Mouse (Mus musculus) c-Kit-negative CD71-positive TER-119-positive erythroid progenitor cells, embryonic 14.5 days (primary cell): Measurements from ENCODE around the gene Stk24.

Experiments
- DNase-seq: peaks from one replicate; pipeline ENCODE4 v3.0.0-alpha.2; 2013; ENCODE audit warnings: low read depth, low spot score

The Stk24 gene

DNA sequence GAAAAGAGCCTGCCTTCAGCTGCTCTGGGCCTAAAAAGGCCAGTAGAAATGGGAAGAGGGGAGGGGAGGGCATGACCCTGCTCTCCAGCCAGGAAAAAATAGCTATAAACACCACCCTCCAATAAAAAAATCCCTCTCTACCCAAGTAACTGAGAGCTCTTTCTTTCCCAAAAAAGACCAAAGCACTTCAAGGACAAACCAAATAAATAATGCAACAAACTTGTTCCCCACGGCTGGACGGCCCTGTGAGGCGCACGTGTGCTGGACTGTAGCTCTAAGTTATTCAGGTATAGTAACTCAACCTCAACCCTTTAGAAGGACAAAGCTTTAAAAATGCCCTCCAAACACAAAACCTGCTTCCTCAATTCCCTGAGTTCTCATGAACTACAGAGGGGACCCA is 28.1 kb downstream of the Stk24 start:
- no peak for DNase-seq

DNA sequence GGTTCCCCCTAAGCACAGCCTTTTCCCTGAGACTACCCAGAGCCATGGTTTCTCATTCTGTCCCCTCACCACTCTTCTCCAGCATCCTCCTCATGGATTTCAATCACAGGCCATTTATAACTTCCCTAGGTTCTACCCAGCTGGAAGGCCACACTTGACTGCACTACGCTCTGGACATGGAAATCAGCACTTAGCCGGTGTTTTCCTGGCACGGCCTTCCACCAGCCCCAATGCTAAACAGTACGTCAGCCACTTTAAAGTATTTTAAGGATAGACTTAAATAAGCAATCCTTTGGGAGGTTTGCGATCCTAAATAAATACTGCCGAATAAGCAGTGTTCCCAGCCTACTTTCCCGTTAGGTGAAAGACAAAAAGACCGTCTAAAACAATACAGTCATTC is 29.8 kb downstream of the Stk24 start:
- no peak for DNase-seq

DNA sequence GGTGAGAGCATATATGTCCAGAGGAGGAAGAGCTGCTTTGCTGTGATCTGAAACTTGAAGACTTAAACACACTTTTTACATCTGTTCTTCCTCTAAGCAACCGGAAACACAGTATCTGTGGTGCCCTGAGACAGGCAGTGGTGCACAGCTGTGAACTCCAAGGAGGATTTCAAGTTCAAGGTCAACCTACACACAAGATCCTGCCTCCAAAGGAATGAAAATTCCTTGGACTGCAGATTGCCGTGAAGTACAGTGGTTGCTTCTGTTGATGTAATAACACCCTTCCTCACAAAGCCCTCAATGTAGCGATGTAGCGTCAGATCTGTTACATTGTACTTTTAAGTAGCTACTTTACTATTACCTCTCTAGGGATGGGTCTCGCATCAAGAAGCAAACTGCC is 30.5 kb downstream of the Stk24 start:
- no peak for DNase-seq

DNA sequence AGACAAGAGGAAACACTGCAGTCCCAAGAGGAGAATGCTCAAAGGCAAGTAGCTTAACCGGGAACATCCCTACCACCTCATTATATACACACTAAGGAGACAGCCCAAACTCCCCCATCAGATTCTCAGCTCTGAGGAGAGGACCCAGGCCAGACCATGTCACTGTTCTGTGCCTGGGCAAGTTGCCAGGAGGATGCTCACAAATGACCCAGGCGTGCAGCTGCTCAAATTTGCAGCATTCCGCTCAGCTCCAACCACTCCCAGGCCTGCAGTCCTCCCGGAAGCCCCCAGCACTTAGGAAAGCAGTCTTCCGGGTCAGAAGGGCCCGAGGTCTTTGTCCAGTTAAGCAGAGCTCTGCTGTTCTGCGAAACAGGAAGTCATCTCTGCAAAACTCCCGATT is 31.6 kb downstream of the Stk24 start:
- DNase-seq, result no peak

DNA sequence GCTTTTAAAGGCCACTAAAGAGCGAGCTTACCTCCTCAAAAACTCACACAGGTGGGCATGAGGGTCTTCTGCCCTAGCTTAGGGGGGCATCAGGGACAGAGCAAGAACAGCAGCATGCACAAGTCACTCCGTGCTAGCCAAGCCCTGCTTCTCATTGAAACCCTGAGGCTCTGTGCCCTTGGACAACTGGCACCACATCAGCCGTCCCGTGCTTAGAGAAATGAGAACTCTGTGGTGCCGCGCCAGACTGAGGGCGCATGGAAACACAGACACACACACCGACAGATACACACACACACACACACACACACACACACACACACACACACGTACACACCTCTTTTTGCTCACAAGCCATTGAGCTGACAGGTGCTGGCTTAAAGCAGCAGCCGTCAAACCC is 32.7 kb downstream of the Stk24 start:
- no peak for DNase-seq

DNA sequence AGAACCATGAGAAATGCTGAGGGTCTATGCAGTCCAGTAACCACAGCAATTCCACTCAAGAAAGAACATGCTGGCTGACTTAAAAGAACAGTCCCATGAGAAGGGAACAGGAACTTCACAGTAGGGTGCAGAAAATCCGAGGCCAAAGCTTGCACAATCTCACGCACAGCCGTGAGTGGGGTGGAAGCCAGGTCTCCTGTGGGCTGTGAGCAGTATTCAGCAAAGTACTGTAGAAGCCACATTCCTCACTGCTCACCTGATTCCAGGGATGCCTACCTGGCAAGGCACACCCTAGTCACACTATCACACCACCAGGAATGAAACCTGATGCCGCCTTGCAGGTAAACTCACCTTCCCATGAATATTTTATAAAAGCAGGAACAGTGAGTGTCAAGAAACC is 33.2 kb downstream of the Stk24 start:
- no peak for DNase-seq

DNA sequence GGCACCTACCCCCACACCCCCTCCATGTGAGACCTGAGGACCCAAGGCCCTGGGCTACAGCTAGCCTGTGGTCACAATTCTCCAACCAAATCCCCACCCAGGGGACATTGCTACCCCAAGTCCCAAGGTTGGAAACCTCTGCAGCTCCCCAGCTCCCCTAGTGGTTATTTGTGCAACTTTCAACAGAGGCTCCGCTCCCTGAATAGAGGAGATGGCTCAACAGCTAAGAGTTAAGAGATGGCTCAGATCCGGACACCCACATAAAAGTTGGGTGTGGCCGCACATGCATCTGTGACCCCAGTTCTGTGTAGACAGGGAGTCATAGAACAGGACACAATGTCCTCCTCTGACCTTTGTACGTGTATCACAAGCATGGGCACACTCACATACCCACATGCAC is 33.8 kb downstream of the Stk24 start:
- no peak for DNase-seq

DNA sequence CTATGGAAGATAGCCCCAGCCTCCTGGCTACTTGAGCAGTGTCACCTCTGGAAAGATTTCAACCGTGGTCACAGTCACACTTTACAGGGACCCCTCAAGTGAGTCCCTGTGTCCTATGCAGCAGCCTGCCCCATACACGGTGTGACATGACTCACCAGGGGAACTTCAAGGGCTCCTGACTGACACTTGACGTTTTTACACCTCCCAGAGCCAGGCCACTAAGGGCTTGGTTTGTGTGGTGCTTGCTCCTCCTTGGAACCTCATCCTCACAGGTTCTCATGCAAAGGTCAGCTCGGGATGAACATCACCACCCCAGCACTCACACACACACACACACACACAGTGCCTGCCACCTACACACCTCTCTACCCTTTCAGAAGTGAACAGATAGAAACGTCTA is 34.9 kb downstream of the Stk24 start:
- DNase-seq, result no peak

DNA sequence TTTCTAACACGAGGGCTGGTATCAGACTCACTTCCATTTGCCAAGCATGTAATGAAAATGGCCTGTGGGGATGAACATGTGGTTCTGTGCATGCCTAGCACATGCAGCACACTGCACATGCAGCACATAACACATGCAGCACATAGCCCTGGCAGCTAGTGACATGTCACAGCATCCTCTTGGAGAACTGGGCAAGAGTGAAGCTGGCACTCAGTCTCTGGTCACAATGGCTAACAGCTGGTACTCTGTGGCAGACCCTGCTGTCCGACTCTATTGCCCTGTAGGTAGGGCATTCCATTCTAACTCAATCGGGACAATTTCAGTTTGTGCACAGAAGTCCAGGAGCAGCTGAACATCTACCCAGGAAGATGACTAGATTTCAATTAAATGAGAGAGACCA is 36.9 kb downstream of the Stk24 start:
- DNase-seq, result no peak

DNA sequence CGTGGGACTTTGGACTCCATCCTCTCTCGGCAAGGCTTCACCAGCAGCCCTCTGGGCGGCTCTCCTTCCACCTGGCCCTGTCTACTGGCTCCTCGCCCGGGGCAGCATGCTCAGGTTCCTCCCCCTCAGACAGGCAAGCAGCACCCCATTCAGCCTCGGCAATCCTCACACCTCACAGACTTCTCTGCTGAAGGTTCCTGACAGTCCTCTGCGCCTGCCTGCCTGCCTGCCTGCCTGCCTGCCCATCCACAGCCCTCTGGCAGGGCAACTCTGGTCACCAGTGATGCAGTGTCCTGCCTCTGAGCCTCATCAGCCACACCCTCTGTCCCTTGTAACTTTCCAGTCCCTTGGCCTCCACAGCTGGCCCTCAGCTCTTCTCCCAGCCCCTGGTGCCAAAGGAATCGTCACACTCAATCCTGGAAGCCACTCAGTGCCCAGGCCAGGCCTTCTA is 39.8 kb downstream of the Stk24 start:
- no peak for DNase-seq

DNA sequence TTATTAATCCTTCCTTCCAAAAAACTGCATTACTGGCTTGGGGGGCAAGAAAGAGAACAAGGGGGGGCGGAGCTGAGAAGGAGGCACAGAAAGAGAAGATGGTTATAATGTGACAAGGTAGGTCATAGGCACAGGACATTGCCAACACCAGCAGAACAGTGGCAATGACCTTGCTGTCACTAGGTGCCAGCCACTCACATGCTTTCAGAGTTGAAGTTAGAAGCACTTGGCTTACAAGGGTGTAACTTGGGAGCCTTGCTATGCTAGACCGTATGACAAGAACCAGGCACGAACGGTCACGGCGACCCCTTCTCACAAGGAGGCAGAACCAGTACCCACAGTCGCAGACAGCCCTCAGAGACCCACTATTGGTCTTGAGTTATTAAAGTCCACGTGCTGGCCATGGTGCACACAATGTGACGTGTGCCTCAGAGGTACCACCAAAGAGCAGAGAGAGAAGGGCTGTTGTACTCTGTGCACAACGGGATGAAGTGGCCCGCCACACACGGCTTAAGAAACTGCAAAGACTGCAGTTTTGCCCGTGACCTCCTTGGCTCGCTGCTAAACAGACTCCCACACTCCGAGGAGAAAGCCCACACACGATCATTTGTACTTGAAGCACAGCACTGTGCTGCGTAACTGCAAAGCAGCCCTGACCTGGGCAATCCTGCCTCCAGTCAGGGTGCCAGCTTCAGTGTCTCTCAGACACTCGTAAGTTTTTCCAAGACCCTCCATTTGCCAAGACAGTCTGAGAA is 40.8 kb downstream of the Stk24 start:
- no peak for DNase-seq

DNA sequence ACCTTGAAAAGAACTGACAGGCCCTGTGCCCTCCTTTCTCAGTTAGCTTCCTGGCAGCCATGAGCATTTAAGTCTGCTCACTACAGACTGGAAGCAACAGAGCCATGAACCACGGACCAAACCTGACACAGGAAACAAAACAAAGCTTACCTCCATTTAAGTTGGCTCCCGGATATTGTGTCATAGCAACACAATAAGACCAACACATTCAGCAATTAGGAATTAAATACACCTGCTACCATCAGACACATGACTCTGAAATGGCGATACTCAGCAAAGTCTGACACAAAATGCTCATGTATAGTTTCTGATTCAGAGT is 49.8 kb downstream of the Stk24 start:
- DNase-seq, result no peak

DNA sequence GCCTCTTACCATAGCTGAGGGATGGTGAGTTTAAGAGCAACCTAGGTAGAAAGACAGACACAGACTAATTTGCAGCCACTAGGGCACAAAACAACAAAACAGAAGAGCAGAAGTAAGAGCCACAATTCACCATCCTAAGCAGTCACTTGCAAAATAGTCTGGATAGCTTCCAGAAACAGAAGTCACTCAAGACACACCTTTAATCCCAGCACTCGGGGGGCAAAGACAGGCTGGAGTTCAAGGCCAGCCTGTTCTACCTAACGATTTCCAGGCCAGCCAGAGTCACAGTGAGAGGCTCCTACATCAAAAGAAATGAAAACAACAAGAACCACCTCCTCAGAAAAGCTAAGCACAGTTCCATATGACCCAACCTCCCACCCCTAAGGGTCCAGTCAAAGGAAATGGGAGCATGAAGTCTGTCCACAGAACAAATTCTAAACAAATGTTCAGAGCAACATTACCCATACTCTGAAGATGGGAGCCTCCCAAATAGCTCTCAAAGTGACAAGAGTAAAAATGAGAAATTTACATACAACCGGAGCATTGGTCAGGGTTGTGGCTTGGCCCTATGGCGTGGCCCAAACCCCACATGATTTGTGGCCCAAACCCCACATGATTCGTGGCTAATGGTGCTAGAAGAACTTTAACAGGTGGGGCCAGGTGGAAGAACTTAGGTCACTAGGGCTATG is 50.3 kb downstream of the Stk24 start:
- DNase-seq, result no peak

DNA sequence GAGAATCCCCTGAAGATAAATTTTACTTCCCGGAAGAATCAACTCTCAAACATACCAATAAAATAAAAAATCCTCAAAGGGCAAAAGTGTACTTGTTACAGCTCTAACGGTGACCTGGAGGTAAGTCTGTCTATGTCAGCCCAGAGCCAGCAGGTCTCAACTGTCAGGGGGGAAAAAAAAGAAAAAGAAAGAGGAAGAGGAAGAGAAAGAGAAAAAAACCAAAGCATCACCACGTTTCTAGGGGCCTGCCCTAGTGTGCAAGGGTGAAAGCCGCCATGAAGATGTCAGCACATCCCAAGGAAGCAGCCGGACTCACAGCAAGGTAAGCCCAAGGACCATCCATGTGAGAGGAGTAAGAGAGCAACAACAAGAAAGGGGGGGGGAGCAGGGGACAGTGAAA is 50.9 kb downstream of the Stk24 start:
- no peak for DNase-seq

DNA sequence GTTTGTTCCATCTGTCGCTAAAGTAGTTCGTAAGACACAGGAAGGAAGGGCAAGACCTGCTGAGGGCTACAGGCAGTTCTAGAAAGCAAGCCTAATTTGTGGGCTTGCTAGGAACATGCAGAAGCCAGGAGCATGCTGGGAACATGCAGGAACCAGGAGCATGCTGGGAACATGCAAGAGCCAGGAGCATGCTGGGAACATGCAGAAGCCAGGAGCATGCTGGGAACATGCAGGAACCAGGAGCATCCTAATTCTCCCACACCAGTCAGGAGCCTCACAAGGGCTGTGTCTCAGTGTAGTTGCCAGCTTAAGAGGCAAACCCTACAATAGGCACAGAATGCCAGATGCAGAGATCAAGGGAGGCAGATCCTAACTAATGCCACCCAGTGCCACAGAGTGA is 53.4 kb downstream of the Stk24 start:
- no peak for DNase-seq

DNA sequence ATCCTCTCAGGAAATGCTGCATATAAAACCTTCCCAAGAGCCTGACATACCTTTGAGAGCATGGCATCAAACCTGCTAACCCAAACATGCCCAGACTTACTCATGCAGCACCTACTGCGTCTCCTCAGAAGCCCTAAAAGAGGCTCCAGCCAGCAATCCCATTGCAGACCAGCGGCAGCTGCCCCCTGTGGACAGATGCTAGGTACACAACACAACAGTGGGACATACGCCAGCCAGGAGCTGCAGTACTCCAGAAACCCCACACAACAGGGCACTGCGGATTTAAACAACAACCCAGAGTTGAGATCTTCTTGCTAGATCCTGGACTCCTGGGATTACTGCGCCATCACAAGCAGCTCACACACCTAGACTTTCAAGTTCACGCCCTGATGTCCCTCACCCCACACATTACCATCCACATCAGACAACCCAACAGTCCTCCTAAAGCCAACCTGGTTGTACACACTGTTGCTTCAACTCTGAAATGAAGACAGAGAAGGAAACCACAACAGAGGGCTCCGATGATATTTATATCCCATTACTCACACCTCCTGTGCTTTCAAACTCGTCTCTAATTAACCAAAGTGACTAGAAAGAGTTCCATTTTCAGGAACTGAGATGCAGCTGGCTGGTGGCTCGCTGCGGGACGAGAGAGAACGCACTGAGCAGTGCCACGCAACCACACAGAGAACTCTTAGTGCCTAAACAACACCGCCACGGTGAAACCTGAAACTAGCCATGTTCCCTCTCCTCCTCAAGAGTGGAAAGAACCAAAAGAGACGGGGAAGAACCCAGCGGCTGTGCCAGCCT is 55.1 kb downstream of the Stk24 start:
- no peak for DNase-seq

DNA sequence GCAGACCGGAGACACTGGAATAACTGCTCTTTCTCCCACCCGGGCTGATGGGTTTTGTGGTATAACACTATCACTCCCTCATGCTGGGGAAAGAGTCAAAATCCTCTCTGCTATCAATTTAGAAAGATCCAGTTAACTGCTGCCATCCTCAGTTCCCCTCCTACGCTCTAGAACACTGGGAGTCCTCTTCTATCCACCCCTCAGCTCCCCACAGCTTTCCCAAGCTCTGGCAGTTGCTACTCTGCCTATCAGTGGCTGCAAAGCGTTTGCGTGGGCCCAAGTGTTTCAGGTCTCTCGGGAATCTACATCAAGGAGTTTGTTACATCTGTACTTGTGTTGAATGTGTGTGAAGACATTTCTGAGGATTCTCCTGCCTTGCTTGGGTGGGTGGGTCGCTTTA is 57.2 kb downstream of the Stk24 start:
- no peak for DNase-seq

DNA sequence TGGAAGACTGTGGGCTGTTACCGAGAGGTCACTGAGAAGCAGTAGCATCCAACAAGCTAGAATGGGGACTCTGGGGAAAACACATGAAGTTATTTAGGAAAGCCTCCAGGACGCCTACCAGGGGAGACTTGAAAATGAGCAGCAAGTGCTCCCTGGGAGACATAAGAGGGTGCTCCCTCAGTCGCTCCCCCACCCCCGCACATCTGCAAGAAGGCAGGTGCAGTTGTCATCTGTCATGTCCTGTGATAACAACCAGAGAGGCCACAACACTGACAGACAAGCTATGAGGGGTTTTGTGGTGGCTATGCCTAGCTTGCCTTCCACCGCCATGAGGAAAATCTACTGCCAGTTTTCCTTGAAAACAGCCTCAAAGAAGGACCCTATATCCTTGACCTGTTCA is 57.7 kb downstream of the Stk24 start:
- DNase-seq, result no peak

DNA sequence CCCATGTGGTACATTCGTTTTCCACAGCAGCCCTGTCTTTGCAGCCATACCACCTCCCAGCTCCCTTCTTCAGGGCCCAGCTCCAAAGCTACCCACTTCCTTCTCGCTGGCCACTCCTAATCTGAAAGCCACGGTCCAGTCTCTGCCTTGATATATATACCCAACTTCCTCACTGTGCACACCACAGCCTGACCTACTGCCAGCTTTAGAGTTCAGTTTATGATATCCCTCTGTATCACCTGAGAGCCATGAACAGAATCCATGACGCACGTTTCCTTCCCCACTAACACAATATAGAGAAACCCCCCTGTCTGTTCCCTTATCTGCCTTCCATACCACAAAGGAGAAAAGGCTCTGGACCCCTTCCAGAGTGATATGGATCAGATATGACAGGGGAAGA is 61.4 kb downstream of the Stk24 start:
- no peak for DNase-seq

DNA sequence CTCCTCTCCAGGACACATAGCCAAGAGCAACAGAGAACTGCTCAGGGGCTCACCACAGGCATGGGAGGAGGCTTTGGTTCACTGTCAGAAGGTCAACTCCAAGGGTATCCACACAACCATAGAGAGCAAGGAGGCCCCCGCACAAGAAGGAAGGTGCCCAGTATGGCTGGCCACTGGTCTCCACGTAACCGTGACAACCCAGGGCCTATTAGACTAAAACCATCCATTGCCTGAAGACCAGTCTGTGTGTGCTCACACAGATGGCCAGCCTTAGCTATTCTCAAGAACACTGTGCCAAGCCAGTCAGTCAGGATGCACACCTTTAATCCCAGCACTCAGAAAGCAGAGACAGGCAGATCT is 62.5 kb downstream of the Stk24 start:
- DNase-seq, result no peak

DNA sequence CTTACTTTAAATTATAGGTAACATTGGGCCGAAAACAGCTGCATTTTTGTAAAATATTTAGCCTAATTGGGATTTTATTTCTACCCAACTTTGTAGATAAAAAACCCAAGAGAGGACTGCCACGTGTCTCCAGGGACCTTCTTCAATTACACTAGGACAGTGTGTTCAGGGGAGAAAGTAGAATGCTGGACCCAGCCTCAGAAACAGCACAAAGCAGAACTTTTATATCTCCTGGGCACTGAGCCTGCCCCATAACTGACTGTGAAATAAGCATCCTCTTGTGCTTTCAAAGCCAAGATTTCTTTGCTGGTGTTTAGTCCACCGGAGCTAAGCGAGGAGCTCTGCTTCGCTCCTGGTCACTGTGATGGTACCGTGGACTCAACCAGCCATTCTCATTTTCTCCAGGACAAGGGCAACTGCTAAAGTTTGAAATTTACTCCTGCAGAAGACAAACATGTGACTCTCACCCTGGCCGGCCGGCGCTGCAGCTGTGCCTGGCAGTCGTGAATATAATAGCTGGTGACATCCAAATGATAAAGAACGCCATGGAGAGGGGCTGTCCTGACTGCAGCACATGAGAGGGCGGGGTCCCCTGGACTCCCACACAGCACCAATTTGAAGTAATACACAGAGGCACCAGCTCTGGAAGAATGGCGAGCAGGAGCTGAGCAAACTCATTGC is 63.0 kb downstream of the Stk24 start:
- no peak for DNase-seq

DNA sequence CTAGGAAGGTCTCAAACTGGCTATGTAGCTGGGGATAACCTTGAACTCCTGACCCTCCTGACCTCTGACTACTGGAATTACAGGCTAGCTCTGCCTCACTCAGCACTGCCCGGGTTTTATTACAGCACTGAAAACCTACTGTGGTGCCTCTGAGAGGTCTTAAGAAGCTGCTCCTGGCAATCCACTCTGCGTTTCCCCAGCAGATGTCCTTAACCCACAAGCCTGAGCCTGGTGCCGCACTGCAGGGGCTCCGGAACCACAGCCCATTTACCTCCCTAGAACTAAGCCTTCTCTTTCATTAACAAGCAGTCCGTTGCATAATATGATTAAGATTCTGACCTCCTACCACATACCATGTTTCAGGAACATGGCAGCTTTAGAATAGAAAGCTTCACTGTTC is 63.7 kb downstream of the Stk24 start:
- no peak for DNase-seq
